Mouse (Mus musculus) ES-E14 (cell line): Measurements from ENCODE around the gene Msi2. TPM values are rescaled to one million over a fixed set of nuclear protein-coding genes. Genes with fewer than 3 reads are reported as not detected.

ENCODE experiments used
- DNase-seq: peaks from one replicate; pipeline ENCODE4 v3.0.0-alpha.2; 2013; ENCODE audit warnings: low read depth, low spot score
- H3K27ac ChIP-seq: 2 replicates; pipeline ENCODE4 v1.5.1; 2012; ENCODE audit warnings: low read depth, mild to moderate bottlenecking, low read length, moderate library complexity, mixed read lengths; ENCODE audit not compliant: poor library complexity, insufficient read depth, severe bottlenecking
- H3K36me3 ChIP-seq: 2 replicates; pipeline ENCODE4 v1.6.1; 2012; ENCODE audit warnings: mild to moderate bottlenecking, low read length, moderate library complexity, mixed read lengths; ENCODE audit not compliant: control insufficient read depth, poor library complexity, insufficient read depth, severe bottlenecking
- H3K4me1 ChIP-seq, 2 experiments: fragments of 150-350 bp in 1 of 2; sonication (generic) in 1 of 2; 2 replicates each; pipeline ENCODE4 v1.6.1; 2012; ENCODE audit warnings: low read length in 2 of 2, mild to moderate bottlenecking in 1 of 2, mixed read lengths in 1 of 2; ENCODE audit not compliant: control insufficient read depth in 2 of 2, insufficient read depth in 2 of 2, poor library complexity in 1 of 2
- H3K4me3 ChIP-seq, 2 experiments: fragments of 150-350 bp in 1 of 2; sonication (generic) in 1 of 2; 2 replicates each; pipeline ENCODE4 v1.5.1; 2012; ENCODE audit warnings: low read length in 2 of 2, low read depth in 1 of 2, mild to moderate bottlenecking in 1 of 2, mixed read lengths in 1 of 2; ENCODE audit not compliant: insufficient read depth in 1 of 2, poor library complexity in 1 of 2, severe bottlenecking in 1 of 2
- H3K9ac ChIP-seq: 2 replicates; pipeline ENCODE4 v1.6.1; 2012; ENCODE audit warnings: low read depth, mild to moderate bottlenecking, low read length, mixed read lengths; ENCODE audit not compliant: poor library complexity, insufficient read depth, severe bottlenecking
- H3K9me3 ChIP-seq: fragments of 150-350 bp; sonication (generic); 2 replicates; pipeline ENCODE4 v1.6.1; 2012; ENCODE audit warnings: low read depth, mild to moderate bottlenecking, low read length; ENCODE audit not compliant: control insufficient read depth, insufficient read depth
- CHD2 ChIP-seq: IDR thresholded peaks from 2 replicates; pipeline ENCODE4 v1.6.1; 2014; ENCODE audit warnings: mild to moderate bottlenecking, low read depth, low read length, inconsistent platforms
- HCFC1 ChIP-seq: IDR thresholded peaks from 2 replicates; pipeline ENCODE4 v1.6.1; 2012; ENCODE audit warnings: low read length, inconsistent platforms, borderline replicate concordance; ENCODE audit not compliant: insufficient read depth
- MAFK ChIP-seq: IDR thresholded peaks from 2 replicates; pipeline ENCODE4 v1.6.1; 2014; ENCODE audit warnings: mild to moderate bottlenecking, low read depth, low read length, inconsistent platforms; ENCODE audit not compliant: insufficient read depth
- ZC3H11A ChIP-seq: IDR thresholded peaks from 2 replicates; pipeline ENCODE4 v1.6.1; 2012; ENCODE audit warnings: low read depth, mild to moderate bottlenecking, inconsistent platforms, low read length, borderline replicate concordance
- ZNF384 ChIP-seq: IDR thresholded peaks from 2 replicates; pipeline ENCODE4 v1.6.1; 2012; ENCODE audit warnings: low read depth, low read length, inconsistent platforms
- in situ Hi-C, 2 experiments: fragments of 600-800 bp; cut with MboI; formaldehyde crosslinking; loops; one replicate each; pipeline ENCODE4 v1.15.1; 2025; ENCODE audit warnings: low sequenced_read_pairs in 2 of 2, inconsistent platforms in 1 of 2; ENCODE audit not compliant: unreplicated experiment in 2 of 2
- total RNA-seq: library from RNA; depleted of rRNA; stranded (reverse); fragments of 300-350 nt; gene quantifications from 2 replicates; pipeline ENCODE4 v1.2.3, GENCODE M21; 2012

The Msi2 gene
- total RNA-seq, 1 experiment, result 66.4 TPM

GRCm38 (mm10) chr11:88718766-88719595 is 668 bp upstream of the Msi2 start:
- H3K4me1 ChIP-seq, result peaks cover 3 to 13% of the 10 kb centered on the region in 2 experiments; a peak in 3 of 4 replicates

GRCm38 (mm10) chr11:88717644-88718049 is 666 bp downstream of the Msi2 start:
- DNase-seq, result no peak
- Histone ChIP-seq H3K9ac (peak overlapping the region; percentile 92), H3K4me1 (peaks cover 4 to 13% of the 10 kb centered on the region in 2 experiments), H3K4me3 (peak overlapping the region; percentile 94 to 100), H3K36me3 (peaks cover 4% of the 10 kb centered on the region; the same call in 1 of the 2 replicates), H3K9me3 (no peaks in the 10 kb centered on the region), H3K27ac (peak overlapping the region; percentile 58)
- in situ Hi-C loops, result no loop called here
- TF ChIP-seq MAFK (no peak), ZNF384 (no peak), HCFC1 (no peak), CHD2 (no peak), ZC3H11A (no peak)

More at GRCm38 (mm10) chr11:88718766-88719595, 668 bp upstream of the Msi2 start:
- H3K27ac ChIP-seq, result peak overlapping the region; percentile 98
- no peaks in the 10 kb centered on the region for H3K9me3 ChIP-seq
- peaks cover 4% of the 10 kb centered on the region; the same call in 1 of the 2 replicates for H3K36me3 ChIP-seq
- peak overlapping the region; percentile 99 for H3K9ac ChIP-seq
- in situ Hi-C loops, result no loop called here
- DNase-seq, result no peak
- peak overlapping the region; percentile 94 to 100 for H3K4me3 ChIP-seq
- TF ChIP-seq MAFK (no peak), ZC3H11A (no peak), HCFC1 (no peak), ZNF384 (no peak), CHD2 (no peak)

- H3K9ac ChIP-seq, result peak overlapping the region; percentile 92
- in situ Hi-C loops, result no loop called here
- TF ChIP-seq MAFK (no peak), ZNF384 (no peak)
- H3K27ac ChIP-seq, result no peak overlapping the region; the same call in 1 of the 2 replicates
- H3K4me3 ChIP-seq, result peak overlapping the region; percentile 94 to 100
- H3K36me3 ChIP-seq, result peaks cover 5% of the 10 kb centered on the region
- peaks cover 4 to 13% of the 10 kb centered on the region in 2 experiments for H3K4me1 ChIP-seq
- no peak for DNase-seq
- no peaks in the 10 kb centered on the region for H3K9me3 ChIP-seq
Measured at GRCm38 (mm10) chr11:88717016-88717643, 1.2 kb downstream of the Msi2 start.

GRCm38 (mm10) chr11:88716061-88716994 is 2.0 kb downstream of the Msi2 start:
- TF ChIP-seq CHD2 (no peak), ZNF384 (no peak), ZC3H11A (no peak)
- Histone ChIP-seq H3K27ac (peak overlapping the region; percentile 66; the same call in 1 of the 2 replicates), H3K4me1 (peaks cover 4 to 12% of the 10 kb centered on the region in 2 experiments), H3K4me3 (peak overlapping the region; percentile 94 to 100), H3K9me3 (no peaks in the 10 kb centered on the region), H3K9ac (peak overlapping the region; percentile 64), H3K36me3 (peaks cover 13% of the 10 kb centered on the region)
- DNase-seq, result no peak
- in situ Hi-C loops, result no loop called here
